In genomic region chr4:126090848-126091124, GRCm38 (mm10) we compare ENCODE assay signal across 26 mouse cellular contexts. TPM values are rescaled to one million over a fixed set of nuclear protein-coding genes. Genes with fewer than 3 reads are reported as not detected.
DNase-seq lines count a peak whose midpoint lies in the region; ATAC-seq and TF ChIP-seq lines count a peak whose summit lies in the region.
"Had no signal": no experiment of that assay in that cellular context is flagged by ENCODE, and none has a peak within 500 bp of the region (broad histone marks: within the 10 kb centered on the region; RNA-seq: fewer than 3 reads in every experiment).

No protein-coding gene starts in this region.

- no peak overlapping the region for H3K4me3 ChIP-seq in liver, adult 2 months (ENCODE audit: insufficient read depth, low read depth, low read length)
- no peak overlapping the region for H3K4me3 ChIP-seq in liver, embryonic 11.5 days (ENCODE audit: low read depth, low read length)
- H3K4me3 ChIP-seq in midbrain, embryonic 11.5 days (ENCODE audit: low read depth, low read length): no peak overlapping the region
- no peak overlapping the region for H3K4me3 ChIP-seq in midbrain, embryonic 13.5 days (replicated peaks)
- H3K4me3 ChIP-seq in thymus, adult 2 months (ENCODE audit: control insufficient read depth, insufficient read depth, low read length): no peak overlapping the region
- H3K4me3 ChIP-seq: embryonic facial prominence, embryonic 13.5 days; embryonic facial prominence, embryonic 15.5 days; erythroblast, embryonic 14.5 days; forebrain, embryonic 10.5 days; forebrain, embryonic 12.5 days had no signal

- WGBS in liver, adult 2 months: 24% methylated on average over 4 of the region's 4 CpGs
- 67% methylated on average over 4 of the region's 4 CpGs for WGBS in liver, embryonic 11.5 days
- 74% methylated on average over 4 of the region's 4 CpGs for WGBS in midbrain, embryonic 11.5 days
- WGBS in midbrain, embryonic 13.5 days: 84% methylated on average over 4 of the region's 4 CpGs
- WGBS in thymus, adult 2 months: 67% methylated on average over 4 of the region's 4 CpGs

- no peak for TF ChIP-seq POLR2A in liver, adult 2 months (IDR thresholded peaks at IDR 0.05; ENCODE audit: extremely low read depth, insufficient read depth, low read length)
- no peak for TF ChIP-seq POLR2A in thymus, adult 2 months (IDR thresholded peaks at IDR 0.05; ENCODE audit: control insufficient read depth, extremely low read depth, insufficient read depth, low read length, poor library complexity)

- no peaks in the 10 kb centered on the region for H3K9me3 ChIP-seq in liver, embryonic 11.5 days (ENCODE audit: control insufficient read depth, low read length)
- H3K9me3 ChIP-seq in midbrain, embryonic 11.5 days (ENCODE audit: control insufficient read depth, low read length): no peaks in the 10 kb centered on the region
- no peaks in the 10 kb centered on the region for H3K9me3 ChIP-seq in midbrain, embryonic 13.5 days
- H3K9me3 ChIP-seq: embryonic facial prominence, embryonic 13.5 days; embryonic facial prominence, embryonic 15.5 days; forebrain, embryonic 10.5 days; forebrain, embryonic 12.5 days; G1E had no signal

- no peak overlapping the region for H3K9ac ChIP-seq in liver, adult 2 months (ENCODE audit: low read depth, low read length)
- H3K9ac ChIP-seq in liver, embryonic 11.5 days (ENCODE audit: low read depth, low read length): no peak overlapping the region
- no peak overlapping the region for H3K9ac ChIP-seq in midbrain, embryonic 11.5 days (ENCODE audit: low read length)
- H3K9ac ChIP-seq in midbrain, embryonic 13.5 days (replicated peaks): no peak overlapping the region
- H3K9ac ChIP-seq: embryonic facial prominence, embryonic 13.5 days; embryonic facial prominence, embryonic 15.5 days; forebrain, embryonic 12.5 days had no signal

- H3K27me3 ChIP-seq in liver, adult 2 months (ENCODE audit: control insufficient read depth, insufficient read depth, low read length): no peaks in the 10 kb centered on the region
- no peaks in the 10 kb centered on the region for H3K27me3 ChIP-seq in liver, embryonic 11.5 days (replicated peaks; ENCODE audit: control insufficient read depth, insufficient read depth, low read length)
- H3K27me3 ChIP-seq in midbrain, embryonic 11.5 days (ENCODE audit: control insufficient read depth, insufficient read depth, low read length): no peaks in the 10 kb centered on the region
- no peaks in the 10 kb centered on the region for H3K27me3 ChIP-seq in midbrain, embryonic 13.5 days
- H3K27me3 ChIP-seq in thymus, adult 2 months (ENCODE audit: control insufficient read depth, insufficient read depth, low read length): no peaks in the 10 kb centered on the region
- H3K27me3 ChIP-seq: CH12.LX; embryonic facial prominence, embryonic 13.5 days; embryonic facial prominence, embryonic 15.5 days; forebrain, embryonic 12.5 days; Patski had no signal

- no peak for ATAC-seq in liver, embryonic 11.5 days (replicated peaks; ENCODE audit: low FRiP score)
- ATAC-seq in midbrain, embryonic 11.5 days (ENCODE audit: low FRiP score): no peak
- no peak for ATAC-seq in midbrain, embryonic 13.5 days
- ATAC-seq: forebrain, embryonic 14.5 days; forebrain, embryonic 16.5 days; Patski had no signal

- TF ChIP-seq CTCF in liver, adult 2 months (IDR thresholded peaks at IDR 0.05; ENCODE audit: low read depth, low read length): no peak
- no peak for TF ChIP-seq CTCF in thymus, adult 2 months (IDR thresholded peaks at IDR 0.05; ENCODE audit: borderline replicate concordance, control insufficient read depth, extremely low read depth, insufficient read depth, low read length, poor library complexity)

- H3K79me2 ChIP-seq in liver, adult 2 months (ENCODE audit: control insufficient read depth, insufficient read depth, low read length): no peaks in the 10 kb centered on the region

- peak overlapping the region; percentile 53 for H3K27ac ChIP-seq in liver, adult 2 months (replicated peaks; ENCODE audit: insufficient read depth, low read depth, low read length)
- H3K27ac ChIP-seq in liver, embryonic 11.5 days (ENCODE audit: low read depth, low read length): no peak overlapping the region
- no peak overlapping the region for H3K27ac ChIP-seq in midbrain, embryonic 11.5 days (ENCODE audit: low read depth, low read length)
- H3K27ac ChIP-seq in midbrain, embryonic 13.5 days: no peak overlapping the region
- peak overlapping the region; percentile 91 for H3K27ac ChIP-seq in thymus, adult 2 months (ENCODE audit: control insufficient read depth, insufficient read depth, low read length)
- H3K27ac ChIP-seq: embryonic facial prominence, embryonic 13.5 days; embryonic facial prominence, embryonic 15.5 days; forebrain, embryonic 10.5 days; forebrain, embryonic 12.5 days had no signal

- H3K4me1 ChIP-seq in liver, adult 2 months (ENCODE audit: control insufficient read depth, insufficient read depth, low read length): peaks cover 13% of the 10 kb centered on the region
- no peaks in the 10 kb centered on the region; the same call in 1 of the 2 replicates for H3K4me1 ChIP-seq in liver, embryonic 11.5 days (replicated peaks; ENCODE audit: control insufficient read depth, insufficient read depth, low read length)
- H3K4me1 ChIP-seq in midbrain, embryonic 11.5 days (ENCODE audit: control insufficient read depth, insufficient read depth, low read length): no peaks in the 10 kb centered on the region
- no peaks in the 10 kb centered on the region for H3K4me1 ChIP-seq in midbrain, embryonic 13.5 days (replicated peaks)
- peaks cover 20% of the 10 kb centered on the region for H3K4me1 ChIP-seq in thymus, adult 2 months (replicated peaks; ENCODE audit: control insufficient read depth, insufficient read depth, low read length)
- H3K4me1 ChIP-seq: forebrain, embryonic 12.5 days had no signal

- H3K36me3 ChIP-seq in liver, adult 2 months (ENCODE audit: control insufficient read depth, insufficient read depth, low read length): no peaks in the 10 kb centered on the region
- H3K36me3 ChIP-seq in liver, embryonic 11.5 days (ENCODE audit: control insufficient read depth, insufficient read depth, low read length): no peaks in the 10 kb centered on the region
- no peaks in the 10 kb centered on the region for H3K36me3 ChIP-seq in midbrain, embryonic 11.5 days (ENCODE audit: control insufficient read depth, insufficient read depth, low read length)
- H3K36me3 ChIP-seq in midbrain, embryonic 13.5 days: peaks cover 16% of the 10 kb centered on the region
- no peaks in the 10 kb centered on the region for H3K36me3 ChIP-seq in thymus, adult 2 months (ENCODE audit: control insufficient read depth, insufficient read depth, low read length)
- H3K36me3 ChIP-seq: embryonic facial prominence, embryonic 13.5 days; embryonic facial prominence, embryonic 15.5 days; G1E had no signal

- H3K4me2 ChIP-seq in liver, embryonic 11.5 days: no peak overlapping the region
- H3K4me2 ChIP-seq in midbrain, embryonic 11.5 days: no peak overlapping the region
- H3K4me2 ChIP-seq in midbrain, embryonic 13.5 days (replicated peaks): no peak overlapping the region
- H3K4me2 ChIP-seq: embryonic facial prominence, embryonic 13.5 days; embryonic facial prominence, embryonic 15.5 days; forebrain, embryonic 12.5 days had no signal

- DNase-seq in liver, adult 2 months (ENCODE audit: extremely low read depth, low read depth, low spot score): peak; percentile 98
- no peak for DNase-seq in liver, embryonic 11.5 days (ENCODE audit: low spot score)
- DNase-seq in midbrain, embryonic 11.5 days (ENCODE audit: low spot score, missing footprints): peak; percentile 39
- no peak for DNase-seq in thymus, adult 2 months
- no peak for DNase-seq in thymus, postnatal 4 days
- DNase-seq: adrenal gland, adult 8-10 months; adrenal gland, postnatal 14 days; adrenal gland, postnatal 36 days; B cell, adult 2 months; cerebellum, adult 18-20 months; cerebellum, adult 8-10 months; cerebellum, adult 9-11 months; cerebellum, postnatal 14 days; cerebellum, postnatal 36 days; embryo, embryonic 11 days had no signal

RNA-seq across cellular contexts. Expression of gene Lsm10, which starts 5.6 kb away (rescaled TPM):
- 20.0 and 30.0 TPM in 2 replicates for total RNA-seq in liver, adult 2 months (2014; rRNA removed)
- 28.4 TPM in 2 replicates for polyA plus RNA-seq in liver, adult 2 months (2012; rRNA removed)
- polyA plus RNA-seq in liver, embryonic 11.5 days (2014; fragmentation: Nextera tagmentation; extraction: Ambion mirVana): 46.6 and 53.3 TPM in 2 replicates
- polyA plus RNA-seq in midbrain, embryonic 11.5 days (2014; fragmentation: Nextera tagmentation; extraction: Ambion mirVana): 40.8 and 45.7 TPM in 2 replicates
- 45.9 and 52.1 TPM in 2 replicates for polyA plus RNA-seq in midbrain, embryonic 13.5 days (2015; fragmentation: Nextera tagmentation; extraction: Ambion mirVana)
- 41.0 and 41.7 TPM in 2 replicates for polyA plus RNA-seq in thymus, adult 2 months (2012; rRNA removed)

RNA-seq across cellular contexts. Expression of gene Stk40, which starts 13.0 kb away (rescaled TPM):
- 6.5 and 10.8 TPM in 2 replicates for total RNA-seq in liver, adult 2 months (2014; rRNA removed)
- 22.5 and 22.9 TPM in 2 replicates for polyA plus RNA-seq in liver, adult 2 months (2012; rRNA removed)
- polyA plus RNA-seq in liver, embryonic 11.5 days (2014; fragmentation: Nextera tagmentation; extraction: Ambion mirVana): 24.4 and 26.7 TPM in 2 replicates
- polyA plus RNA-seq in midbrain, embryonic 11.5 days (2014; fragmentation: Nextera tagmentation; extraction: Ambion mirVana): 20.8 and 25.4 TPM in 2 replicates
- 35.7 and 37.0 TPM in 2 replicates for polyA plus RNA-seq in midbrain, embryonic 13.5 days (2015; fragmentation: Nextera tagmentation; extraction: Ambion mirVana)
- 36.5 and 43.1 TPM in 2 replicates for polyA plus RNA-seq in thymus, adult 2 months (2012; rRNA removed)

RNA-seq across cellular contexts. Expression of gene Oscp1, which starts 32.4 kb away (rescaled TPM):
- total RNA-seq in liver, adult 2 months (2014; rRNA removed): 0.37 and 0.74 TPM in 2 replicates
- 0.20 TPM in 1 of 2 replicates, not detected in the other for polyA plus RNA-seq in liver, adult 2 months (2012; rRNA removed)
- polyA plus RNA-seq in liver, embryonic 11.5 days (2014; fragmentation: Nextera tagmentation; extraction: Ambion mirVana): 6.6 TPM in 2 replicates
- 22.5 and 25.9 TPM in 2 replicates for polyA plus RNA-seq in midbrain, embryonic 11.5 days (2014; fragmentation: Nextera tagmentation; extraction: Ambion mirVana)
- polyA plus RNA-seq in midbrain, embryonic 13.5 days (2015; fragmentation: Nextera tagmentation; extraction: Ambion mirVana): 35.5 and 36.2 TPM in 2 replicates
- 0.99 and 1.1 TPM in 2 replicates for polyA plus RNA-seq in thymus, adult 2 months (2012; rRNA removed)
- polyA plus RNA-seq: erythroblast, embryonic 14.5 days had no signal

RNA-seq across cellular contexts. Expression of gene Mrps15, which starts 44.1 kb away (rescaled TPM):
- total RNA-seq in liver, adult 2 months (2014; rRNA removed): 31.0 and 31.8 TPM in 2 replicates
- polyA plus RNA-seq in liver, adult 2 months (2012; rRNA removed): 31.0 and 35.7 TPM in 2 replicates
- polyA plus RNA-seq in liver, embryonic 11.5 days (2014; fragmentation: Nextera tagmentation; extraction: Ambion mirVana): 186 and 190 TPM in 2 replicates
- 140 and 155 TPM in 2 replicates for polyA plus RNA-seq in midbrain, embryonic 11.5 days (2014; fragmentation: Nextera tagmentation; extraction: Ambion mirVana)
- polyA plus RNA-seq in midbrain, embryonic 13.5 days (2015; fragmentation: Nextera tagmentation; extraction: Ambion mirVana): 122 and 130 TPM in 2 replicates
- polyA plus RNA-seq in thymus, adult 2 months (2012; rRNA removed): 56.2 and 70.7 TPM in 2 replicates

RNA-seq across cellular contexts. Expression of gene Eva1b, which starts 56.8 kb away (rescaled TPM):
- 8.0 and 9.5 TPM in 2 replicates for total RNA-seq in liver, adult 2 months (2014; rRNA removed)
- 15.8 and 18.1 TPM in 2 replicates for polyA plus RNA-seq in liver, adult 2 months (2012; rRNA removed)
- 25.3 and 28.1 TPM in 2 replicates for polyA plus RNA-seq in liver, embryonic 11.5 days (2014; fragmentation: Nextera tagmentation; extraction: Ambion mirVana)
- 22.4 and 24.8 TPM in 2 replicates for polyA plus RNA-seq in midbrain, embryonic 11.5 days (2014; fragmentation: Nextera tagmentation; extraction: Ambion mirVana)
- 10.3 and 12.9 TPM in 2 replicates for polyA plus RNA-seq in midbrain, embryonic 13.5 days (2015; fragmentation: Nextera tagmentation; extraction: Ambion mirVana)
- polyA plus RNA-seq in thymus, adult 2 months (2012; rRNA removed): 94.3 and 95.2 TPM in 2 replicates

Comparison
In these comparisons a context has a peak if more than half of its experiments do, and no peak if none do; other contexts are left out.
1. DNase-seq: peak in liver, adult 2 months (single experiment) and midbrain, embryonic 11.5 days (single experiment); none in liver, embryonic 11.5 days (single experiment), thymus, adult 2 months (single experiment) and thymus, postnatal 4 days (single experiment).
2. H3K27ac ChIP-seq: peak in liver, adult 2 months (single experiment) and thymus, adult 2 months (single experiment); none in liver, embryonic 11.5 days (single experiment), midbrain, embryonic 11.5 days (single experiment) and midbrain, embryonic 13.5 days (single experiment).